Comparison of ENCODE assay signal across 9 mouse cellular contexts in the genomic region with DNA sequence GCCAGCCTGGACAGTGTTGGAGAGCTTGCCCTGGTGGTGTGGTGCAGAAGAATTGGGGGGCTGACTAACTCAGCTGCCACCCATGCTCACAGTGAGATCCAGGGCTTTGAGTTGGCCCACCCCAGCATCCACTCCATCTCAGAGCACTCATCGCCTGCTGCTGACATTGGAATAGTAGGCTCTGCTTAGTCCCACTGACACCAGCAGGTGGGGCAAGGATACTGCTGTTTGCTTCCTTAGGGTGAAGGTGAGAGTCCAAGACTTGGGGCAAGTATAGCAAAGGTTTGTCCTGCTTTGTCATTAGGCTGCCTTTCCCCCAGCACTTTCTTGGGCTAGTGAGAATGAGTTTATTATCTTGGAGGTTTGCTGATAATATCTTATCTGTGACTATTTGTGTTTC. TPM values are rescaled to one million over a fixed set of nuclear protein-coding genes. Genes with fewer than 3 reads are reported as not detected.
DNase-seq lines count a peak whose midpoint lies in the region; ATAC-seq and TF ChIP-seq lines count a peak whose summit lies in the region.
"Had no signal": no experiment of that assay in that cellular context is flagged by ENCODE, and none has a peak within 500 bp of the region (broad histone marks: within the 10 kb centered on the region; RNA-seq: fewer than 3 reads in every experiment).

No protein-coding gene starts in this region.

- H3K27ac ChIP-seq in liver, adult 2 months (replicated peaks; ENCODE audit: insufficient read depth, low read depth, low read length) = no peak overlapping the region
- no peak overlapping the region for H3K27ac ChIP-seq in liver, embryonic 12.5 days
- H3K27ac ChIP-seq in cortical plate, adult 2 months (ENCODE audit: insufficient read depth, low read length) = no peak overlapping the region
- no peak overlapping the region for H3K27ac ChIP-seq in liver, postnatal 0 days (ENCODE audit: low read depth)

- H3K27me3 ChIP-seq in liver, adult 2 months (ENCODE audit: control insufficient read depth, insufficient read depth, low read length) = no peaks in the 10 kb centered on the region
- H3K27me3 ChIP-seq in liver, embryonic 12.5 days (replicated peaks) = no peaks in the 10 kb centered on the region
- H3K27me3 ChIP-seq in liver, postnatal 0 days (ENCODE audit: insufficient read depth, low read length) = no peaks in the 10 kb centered on the region

- H3K9ac ChIP-seq in liver, adult 2 months (ENCODE audit: low read depth, low read length) = no peak overlapping the region
- H3K9ac ChIP-seq in liver, embryonic 12.5 days = no peak overlapping the region
- H3K9ac ChIP-seq in liver, postnatal 0 days (replicated peaks) = no peak overlapping the region

- H3K4me1 ChIP-seq in liver, adult 2 months (ENCODE audit: control insufficient read depth, insufficient read depth, low read length) = no peaks in the 10 kb centered on the region
- H3K4me1 ChIP-seq in liver, embryonic 12.5 days = no peaks in the 10 kb centered on the region
- no peaks in the 10 kb centered on the region for H3K4me1 ChIP-seq in cortical plate, adult 2 months (ENCODE audit: control insufficient read depth, insufficient read depth, low read length)
- H3K4me1 ChIP-seq in liver, postnatal 0 days (ENCODE audit: insufficient read depth) = no peaks in the 10 kb centered on the region
- H3K4me1 ChIP-seq: megakaryocyte, embryonic 14.5 days had no signal

- no peak for ATAC-seq in liver, embryonic 12.5 days
- ATAC-seq in liver, postnatal 0 days = no peak

- no peak for TF ChIP-seq EP300 in liver, postnatal 0 days (IDR thresholded peaks at IDR 0.05; ENCODE audit: low read depth)

- no peak overlapping the region for H3K4me2 ChIP-seq in liver, embryonic 12.5 days
- H3K4me2 ChIP-seq in liver, postnatal 0 days (ENCODE audit: low read depth, low read length) = no peak overlapping the region

- peak; percentile 22 to 65 for DNase-seq in adrenal gland, adult (ENCODE audit: inconsistent age in 2 of 2, low spot score in 1 of 2)
- no peak for DNase-seq in adrenal gland, postnatal 4 days (ENCODE audit: low spot score in 2 of 2)
- peak; percentile 41 for DNase-seq in liver, adult 2 months (ENCODE audit: extremely low read depth, low read depth, low spot score)
- peak; percentile 34 for DNase-seq in liver, postnatal 0 days
- no peak for DNase-seq in Muller cell, postnatal 12 days (ENCODE audit: inconsistent ontology term)
- DNase-seq in left cerebral cortex, adult 11 months (ENCODE audit: low spot score) = no peak

- H3K4me3 ChIP-seq in liver, adult 2 months (ENCODE audit: insufficient read depth, low read depth, low read length) = no peak overlapping the region
- H3K4me3 ChIP-seq in liver, embryonic 12.5 days = no peak overlapping the region
- H3K4me3 ChIP-seq in cortical plate, adult 2 months (ENCODE audit: insufficient read depth, low read length) = no peak overlapping the region
- no peak overlapping the region for H3K4me3 ChIP-seq in liver, postnatal 0 days (ENCODE audit: low read depth, low read length)
- H3K4me3 ChIP-seq: megakaryocyte, embryonic 14.5 days had no signal

- no peaks in the 10 kb centered on the region for H3K79me2 ChIP-seq in liver, adult 2 months (ENCODE audit: control insufficient read depth, insufficient read depth, low read length)

- TF ChIP-seq POLR2A in liver, adult 2 months (IDR thresholded peaks at IDR 0.05; ENCODE audit: extremely low read depth, insufficient read depth, low read length) = no peak
- TF ChIP-seq POLR2A in cortical plate, adult 2 months (IDR thresholded peaks at IDR 0.05; ENCODE audit: extremely low read depth, insufficient read depth, low read length) = no peak

- TF ChIP-seq CTCF in liver, adult 2 months (IDR thresholded peaks at IDR 0.05; ENCODE audit: low read depth, low read length) = peak; percentile 55
- TF ChIP-seq CTCF in cortical plate, adult 2 months (IDR thresholded peaks at IDR 0.05; ENCODE audit: extremely low read depth, insufficient read depth, low read length) = peak; percentile 40
- peak; percentile 73 for TF ChIP-seq CTCF in liver, postnatal 0 days (IDR thresholded peaks at IDR 0.05; ENCODE audit: low read depth)

- H3K36me3 ChIP-seq in liver, adult 2 months (ENCODE audit: control insufficient read depth, insufficient read depth, low read length) = no peaks in the 10 kb centered on the region
- no peaks in the 10 kb centered on the region for H3K36me3 ChIP-seq in liver, embryonic 12.5 days
- no peaks in the 10 kb centered on the region for H3K36me3 ChIP-seq in liver, postnatal 0 days (replicated peaks; ENCODE audit: insufficient read depth, low read length)

- H3K9me3 ChIP-seq in liver, embryonic 12.5 days (replicated peaks) = no peaks in the 10 kb centered on the region
- H3K9me3 ChIP-seq in liver, postnatal 0 days (ENCODE audit: low read length) = no peaks in the 10 kb centered on the region
- H3K9me3 ChIP-seq: megakaryocyte, embryonic 14.5 days had no signal

- WGBS in liver, adult 2 months = 76% methylated on average over 1 of the region's 1 CpGs
- WGBS in liver, embryonic 12.5 days (ENCODE audit: insufficient replicate concordance) = 60% methylated on average over 1 of the region's 1 CpGs
- 44% methylated on average over 1 of the region's 1 CpGs for WGBS in liver, postnatal 0 days (ENCODE audit: insufficient replicate concordance)

RNA-seq across cellular contexts. Expression of gene Galntl5, which starts 7.5 kb away (rescaled TPM):
- total RNA-seq in adrenal gland, postnatal 4 days (2021) = not detected
- total RNA-seq in liver, adult 2 months (2014; rRNA removed) = not detected in 2 replicates
- not detected in 2 replicates for polyA plus RNA-seq in liver, adult 2 months (2012; rRNA removed)
- not detected in 2 replicates for polyA plus RNA-seq in liver, embryonic 12.5 days (2016; fragmentation: Nextera tagmentation; extraction: Ambion mirVana)
- polyA plus RNA-seq in cortical plate, adult 2 months (2012; rRNA removed) = not detected in 2 replicates
- not detected in 2 replicates for polyA plus RNA-seq in liver, postnatal 0 days (2015; fragmentation: Nextera tagmentation; extraction: Ambion mirVana)

RNA-seq across cellular contexts. Expression of gene Galnt11, which starts 32.9 kb away (rescaled TPM):
- 10 to 100 TPM; 43.1 to 63.7 TPM for total RNA-seq in adrenal gland, postnatal 4 days (2021)
- 13.4 and 16.2 TPM in 2 replicates for total RNA-seq in liver, adult 2 months (2014; rRNA removed)
- polyA plus RNA-seq in liver, adult 2 months (2012; rRNA removed) = 7.0 and 8.5 TPM in 2 replicates
- polyA plus RNA-seq in liver, embryonic 12.5 days (2016; fragmentation: Nextera tagmentation; extraction: Ambion mirVana) = 9.4 and 9.7 TPM in 2 replicates
- 44.5 and 44.6 TPM in 2 replicates for polyA plus RNA-seq in cortical plate, adult 2 months (2012; rRNA removed)
- polyA plus RNA-seq in liver, postnatal 0 days (2015; fragmentation: Nextera tagmentation; extraction: Ambion mirVana) = 11.8 and 12.3 TPM in 2 replicates

RNA-seq across cellular contexts. Expression of gene E130116L18Rik, which starts 34.2 kb away (rescaled TPM):
- total RNA-seq in adrenal gland, postnatal 4 days (2021) = not detected
- not detected in 2 replicates for total RNA-seq in liver, adult 2 months (2014; rRNA removed)
- polyA plus RNA-seq in liver, adult 2 months (2012; rRNA removed) = not detected in 2 replicates
- polyA plus RNA-seq in liver, embryonic 12.5 days (2016; fragmentation: Nextera tagmentation; extraction: Ambion mirVana) = 1.8 TPM in 1 of 2 replicates, not detected in the other
- polyA plus RNA-seq in cortical plate, adult 2 months (2012; rRNA removed) = not detected in 2 replicates
- polyA plus RNA-seq in liver, postnatal 0 days (2015; fragmentation: Nextera tagmentation; extraction: Ambion mirVana) = not detected in 2 replicates

Comparison
In these comparisons a context has a peak if more than half of its experiments do, and no peak if none do; other contexts are left out.
1. DNase-seq: peak in adrenal gland, adult (2 of 2), liver, adult 2 months (single experiment) and liver, postnatal 0 days (single experiment); none in adrenal gland, postnatal 4 days (0 of 2), Muller cell, postnatal 12 days (single experiment) and left cerebral cortex, adult 11 months (single experiment).
2. Peak in every context shown above with its lines, with median percentiles within 50 percentile points of each other: CTCF ChIP-seq.